14 mouse cellular contexts compared by ENCODE assay signal in the genomic region with DNA sequence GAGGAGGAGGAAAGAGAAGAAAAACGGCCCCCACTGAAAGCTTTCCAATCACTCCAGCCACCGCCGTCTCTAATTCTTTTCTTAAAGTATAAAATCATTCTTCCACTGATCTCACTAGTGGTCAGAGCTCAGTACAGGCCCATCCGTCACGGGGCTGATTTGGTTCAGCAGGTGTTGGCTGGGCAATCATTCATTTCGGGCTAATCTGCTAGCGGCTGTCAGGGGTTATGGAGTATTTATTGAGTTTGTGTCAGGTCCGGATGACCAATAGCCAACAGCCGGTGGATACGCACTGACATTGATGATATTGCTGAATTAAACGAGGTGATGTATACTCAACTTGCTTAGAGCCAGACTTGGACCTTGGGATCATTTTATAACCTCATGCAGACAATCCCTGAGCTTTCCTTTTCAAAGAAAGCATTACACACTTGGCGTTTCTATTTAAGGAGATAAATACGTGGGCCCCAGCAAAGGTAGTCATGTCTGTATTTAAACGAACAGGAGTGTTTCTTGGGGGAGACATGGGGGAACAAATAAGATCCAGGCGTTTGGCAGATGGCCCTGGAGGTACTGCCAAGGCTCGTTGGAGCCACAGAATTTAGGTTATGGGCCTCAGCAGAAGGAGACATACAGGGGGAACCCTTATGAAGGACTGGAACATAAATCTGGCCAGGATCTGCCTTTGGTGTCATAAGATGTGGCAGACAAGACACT.
A peak's percentile ranks its signal among the peaks of the same experiment; 100 is the strongest.
DNase-seq lines count a peak whose midpoint lies in the region; ATAC-seq and TF ChIP-seq lines count a peak whose summit lies in the region.
"Had no signal": no experiment of that assay in that cellular context is flagged by ENCODE, and none has a peak within 500 bp of the region (broad histone marks: within the 10 kb centered on the region; RNA-seq: fewer than 3 reads in every experiment).

No protein-coding gene starts in this region.

- H3K4me3 ChIP-seq in intestine, embryonic 14.5 days (ENCODE audit: low read depth, low read length): no peak overlapping the region
- no peak overlapping the region for H3K4me3 ChIP-seq in intestine, postnatal 0 days (ENCODE audit: low read depth, low read length)
- no peak overlapping the region for H3K4me3 ChIP-seq in embryonic facial prominence, embryonic 14.5 days (ENCODE audit: low read depth, low read length)
- H3K4me3 ChIP-seq in limb, embryonic 13.5 days: no peak overlapping the region
- no peak overlapping the region for H3K4me3 ChIP-seq in stomach, embryonic 15.5 days (replicated peaks)
- H3K4me3 ChIP-seq: forebrain, embryonic 12.5 days; heart, embryonic 15.5 days; limb, embryonic 12.5 days had no signal

- no peak overlapping the region for H3K9ac ChIP-seq in intestine, embryonic 14.5 days (ENCODE audit: low read length)
- H3K9ac ChIP-seq in intestine, postnatal 0 days (ENCODE audit: low read depth, low read length): no peak overlapping the region
- no peak overlapping the region for H3K9ac ChIP-seq in embryonic facial prominence, embryonic 14.5 days (ENCODE audit: low read depth, low read length)
- no peak overlapping the region for H3K9ac ChIP-seq in limb, embryonic 13.5 days
- no peak overlapping the region for H3K9ac ChIP-seq in stomach, embryonic 15.5 days
- H3K9ac ChIP-seq: forebrain, embryonic 12.5 days; heart, embryonic 15.5 days; limb, embryonic 12.5 days had no signal

- no peak overlapping the region for H3K27ac ChIP-seq in intestine, embryonic 14.5 days (ENCODE audit: low read depth)
- no peak overlapping the region for H3K27ac ChIP-seq in intestine, postnatal 0 days (ENCODE audit: low read depth, low read length)
- no peak overlapping the region; the same call in 1 of the 2 replicates for H3K27ac ChIP-seq in embryonic facial prominence, embryonic 14.5 days (replicated peaks; ENCODE audit: low read depth, low read length)
- no peak overlapping the region for H3K27ac ChIP-seq in limb, embryonic 13.5 days
- no peak overlapping the region for H3K27ac ChIP-seq in stomach, embryonic 15.5 days
- H3K27ac ChIP-seq: forebrain, embryonic 12.5 days; heart, embryonic 15.5 days; limb, embryonic 12.5 days had no signal

- DNase-seq in intestine, embryonic 14.5 days (ENCODE audit: low spot score): peak; percentile 61
- peak; percentile 75 for DNase-seq in embryonic facial prominence, embryonic 14.5 days (ENCODE audit: low spot score)
- DNase-seq in left cerebral cortex, adult 9 months (ENCODE audit: low spot score in 2 of 2): no peak
- DNase-seq in right cerebral cortex, postnatal 14 days: no peak
- DNase-seq: adrenal gland, postnatal 14 days; cerebellum, adult 9-10 months; lung, postnatal 14 days had no signal

- H3K27me3 ChIP-seq in intestine, embryonic 14.5 days (replicated peaks; ENCODE audit: control insufficient read depth, insufficient read depth, low read length): 0 out of 2 replicates have a peak, but pooled peaks cover 2% of the 10 kb centered on the region
- H3K27me3 ChIP-seq in intestine, postnatal 0 days (replicated peaks; ENCODE audit: control insufficient read depth, insufficient read depth, low read length): peaks cover 10% of the 10 kb centered on the region; the same call in 1 of the 2 replicates
- H3K27me3 ChIP-seq in embryonic facial prominence, embryonic 14.5 days (replicated peaks; ENCODE audit: control insufficient read depth, insufficient read depth, low read length): no peaks in the 10 kb centered on the region
- H3K27me3 ChIP-seq in limb, embryonic 13.5 days: peaks cover 46% of the 10 kb centered on the region
- peaks cover 8% of the 10 kb centered on the region for H3K27me3 ChIP-seq in stomach, embryonic 15.5 days (replicated peaks)
- H3K27me3 ChIP-seq: forebrain, embryonic 12.5 days; heart, embryonic 15.5 days had no signal

- no peak overlapping the region for H3K4me2 ChIP-seq in intestine, embryonic 14.5 days (ENCODE audit: low read length)
- H3K4me2 ChIP-seq in intestine, postnatal 0 days (replicated peaks; ENCODE audit: low read depth): no peak overlapping the region
- no peak overlapping the region for H3K4me2 ChIP-seq in embryonic facial prominence, embryonic 14.5 days (ENCODE audit: low read depth, low read length)
- no peak overlapping the region for H3K4me2 ChIP-seq in limb, embryonic 13.5 days (replicated peaks)
- no peak overlapping the region for H3K4me2 ChIP-seq in stomach, embryonic 15.5 days
- H3K4me2 ChIP-seq: forebrain, embryonic 12.5 days; heart, embryonic 15.5 days; limb, embryonic 12.5 days; midbrain, embryonic 11.5 days had no signal

- ATAC-seq in intestine, embryonic 14.5 days (replicated peaks; ENCODE audit: low FRiP score, low TSS enrichment, low read depth): no peak
- no peak for ATAC-seq in intestine, postnatal 0 days
- peak; percentile 55; the same call in 1 of the 2 replicates for ATAC-seq in embryonic facial prominence, embryonic 14.5 days (ENCODE audit: low read depth)
- peak; percentile 51; the same call in 1 of the 2 replicates for ATAC-seq in limb, embryonic 13.5 days (ENCODE audit: low FRiP score, low read depth)
- ATAC-seq in stomach, embryonic 15.5 days (ENCODE audit: insufficient read depth, low FRiP score, low read depth): peak; percentile 50; the same call in 1 of the 2 replicates

- H3K4me1 ChIP-seq in intestine, embryonic 14.5 days (replicated peaks; ENCODE audit: control insufficient read depth, insufficient read depth, low read length): peaks cover 16% of the 10 kb centered on the region; the same call in 1 of the 2 replicates
- H3K4me1 ChIP-seq in intestine, postnatal 0 days (replicated peaks; ENCODE audit: control insufficient read depth, insufficient read depth, low read length): no peaks in the 10 kb centered on the region
- H3K4me1 ChIP-seq in embryonic facial prominence, embryonic 14.5 days (ENCODE audit: control insufficient read depth, insufficient read depth, low read length): peaks cover 21% of the 10 kb centered on the region
- H3K4me1 ChIP-seq in limb, embryonic 13.5 days: peaks cover 26% of the 10 kb centered on the region
- H3K4me1 ChIP-seq in stomach, embryonic 15.5 days: 0 out of 2 replicates have a peak, but pooled peaks cover 3% of the 10 kb centered on the region

- no peaks in the 10 kb centered on the region for H3K36me3 ChIP-seq in intestine, embryonic 14.5 days (ENCODE audit: control insufficient read depth, insufficient read depth, low read length)
- H3K36me3 ChIP-seq in intestine, postnatal 0 days (ENCODE audit: control insufficient read depth, insufficient read depth): no peaks in the 10 kb centered on the region
- no peaks in the 10 kb centered on the region for H3K36me3 ChIP-seq in embryonic facial prominence, embryonic 14.5 days (ENCODE audit: control insufficient read depth, insufficient read depth, low read length)
- H3K36me3 ChIP-seq in limb, embryonic 13.5 days: no peaks in the 10 kb centered on the region
- no peaks in the 10 kb centered on the region for H3K36me3 ChIP-seq in stomach, embryonic 15.5 days
- H3K36me3 ChIP-seq: forebrain, embryonic 12.5 days; heart, embryonic 15.5 days; limb, embryonic 12.5 days had no signal

- TF ChIP-seq CTCF in intestine, postnatal 0 days (IDR thresholded peaks at IDR 0.05; ENCODE audit: low read depth): no peak

- 31% methylated on average over 16 of the region's 16 CpGs for WGBS in intestine, embryonic 14.5 days
- WGBS in intestine, postnatal 0 days: 42% methylated on average over 16 of the region's 16 CpGs
- WGBS in embryonic facial prominence, embryonic 14.5 days: 59% methylated on average over 16 of the region's 16 CpGs
- 46% methylated on average over 16 of the region's 16 CpGs for whole genome bisulfite sequencing in limb, embryonic 13.5 days
- 27% methylated on average over 16 of the region's 16 CpGs for WGBS in stomach, embryonic 15.5 days

- no peaks in the 10 kb centered on the region for H3K9me3 ChIP-seq in intestine, embryonic 14.5 days (ENCODE audit: control insufficient read depth, low read length)
- H3K9me3 ChIP-seq in intestine, postnatal 0 days (ENCODE audit: control insufficient read depth): no peaks in the 10 kb centered on the region
- no peaks in the 10 kb centered on the region for H3K9me3 ChIP-seq in embryonic facial prominence, embryonic 14.5 days (ENCODE audit: control insufficient read depth, low read length)
- no peaks in the 10 kb centered on the region for H3K9me3 ChIP-seq in limb, embryonic 13.5 days
- no peaks in the 10 kb centered on the region for H3K9me3 ChIP-seq in stomach, embryonic 15.5 days
- H3K9me3 ChIP-seq: forebrain, embryonic 12.5 days; heart, embryonic 15.5 days; limb, embryonic 12.5 days had no signal

Comparison
In these comparisons a context has a peak if more than half of its experiments do, and no peak if none do; other contexts are left out.
1. ATAC-seq: peak in embryonic facial prominence, embryonic 14.5 days (single experiment), limb, embryonic 13.5 days (single experiment) and stomach, embryonic 15.5 days (single experiment); none in intestine, embryonic 14.5 days (single experiment) and intestine, postnatal 0 days (single experiment).
2. DNase-seq: peak in intestine, embryonic 14.5 days (single experiment) and embryonic facial prominence, embryonic 14.5 days (single experiment); none in left cerebral cortex, adult 9 months (0 of 2) and right cerebral cortex, postnatal 14 days (single experiment).